Mouse (Mus musculus) heart, postnatal 0 days (tissue): ENCODE data around the gene Lcmt1. TPM values are rescaled to one million over a fixed set of nuclear protein-coding genes. Genes with fewer than 3 reads are reported as not detected.

Source experiments
- ATAC-seq: fragments of 200-750 bp; cut with Nextera tagmentation; 2 replicates; pipeline ENCODE4 v1.8.0; 2017; ENCODE audit warnings: low read depth, moderate number of reproducible peaks, moderate library complexity; ENCODE audit not compliant: insufficient read depth
- DNase-seq: peaks from one replicate; pipeline ENCODE4 v3.0.0-alpha.2; 2016; ENCODE audit warnings: low spot score
- H3K27ac ChIP-seq: fragments of 300-500 bp; sonication (generic); 2 replicates; pipeline ENCODE4 v1.5.1; 2014; ENCODE audit warnings: low read depth, mild to moderate bottlenecking
- H3K27me3 ChIP-seq: fragments of 300-500 bp; sonication (generic); 2 replicates; pipeline ENCODE4 v1.6.1; 2014; ENCODE audit warnings: low read length, mixed read lengths; ENCODE audit not compliant: control insufficient read depth, insufficient read depth
- H3K36me3 ChIP-seq: fragments of 300-500 bp; sonication (generic); replicated peaks from 2 replicates; pipeline ENCODE4 v1.6.1; 2014; ENCODE audit warnings: low read length, mixed read lengths; ENCODE audit not compliant: control insufficient read depth, insufficient read depth
- H3K4me1 ChIP-seq: fragments of 300-500 bp; sonication (generic); 2 replicates; pipeline ENCODE4 v1.6.1; 2014; ENCODE audit warnings: antibody characterized with exemption; ENCODE audit not compliant: control insufficient read depth, insufficient read depth
- H3K4me2 ChIP-seq: fragments of 300-500 bp; sonication (generic); 2 replicates; pipeline ENCODE4 v1.6.1; 2014; ENCODE audit warnings: low read depth, mild to moderate bottlenecking, low read length, moderate library complexity
- H3K4me3 ChIP-seq: fragments of 300-500 bp; sonication (generic); 2 replicates; pipeline ENCODE4 v1.5.1; 2014; ENCODE audit warnings: low read depth, low read length
- H3K9ac ChIP-seq: fragments of 300-500 bp; sonication (generic); replicated peaks from 2 replicates; pipeline ENCODE4 v1.6.1; 2014; ENCODE audit warnings: low read depth, low read length, mixed read lengths
- H3K9me3 ChIP-seq: fragments of 300-500 bp; sonication (generic); replicated peaks from 2 replicates; pipeline ENCODE4 v1.6.1; 2016; ENCODE audit warnings: low read length; ENCODE audit not compliant: control insufficient read depth
- CTCF ChIP-seq: IDR thresholded peaks from 2 replicates; pipeline ENCODE4 v1.5.1; 2016; ENCODE audit warnings: antibody characterized with exemption, control low read depth, low read depth
- EP300 ChIP-seq: IDR thresholded peaks from 2 replicates; pipeline ENCODE4 v1.6.1; 2016; ENCODE audit warnings: antibody characterized with exemption, low read depth
- WGBS: fragments of 180-500 bp; shearing (Covaris S2); extraction: QIAGEN DNeasy Blood & Tissue Kit; methylation state at CpG from one replicate; pipeline ENCODE4 v1.1.7; 2014; 5-methylcytosine and 5-hydroxymethylcytosine counted together
- polyA plus RNA-seq: library from polyadenylated mRNA; unstranded; fragments of >200 nt; fragmentation: Nextera tagmentation; extraction: Ambion mirVana; gene quantifications from 2 replicates; pipeline ENCODE4 v1.2.1, GENCODE M21; 2015
- total RNA-seq: library from RNA; depleted of rRNA; stranded (reverse); fragments of >200 nt; gene quantifications from 2 replicates; pipeline ENCODE4 v1.2.3, GENCODE M21; 2014; ENCODE audit warnings: low replicate concordance

Lcmt1 gene
- total and polyA plus RNA-seq, 2 experiments from 2014 or later: 12.4 to 36.2 TPM

DNA sequence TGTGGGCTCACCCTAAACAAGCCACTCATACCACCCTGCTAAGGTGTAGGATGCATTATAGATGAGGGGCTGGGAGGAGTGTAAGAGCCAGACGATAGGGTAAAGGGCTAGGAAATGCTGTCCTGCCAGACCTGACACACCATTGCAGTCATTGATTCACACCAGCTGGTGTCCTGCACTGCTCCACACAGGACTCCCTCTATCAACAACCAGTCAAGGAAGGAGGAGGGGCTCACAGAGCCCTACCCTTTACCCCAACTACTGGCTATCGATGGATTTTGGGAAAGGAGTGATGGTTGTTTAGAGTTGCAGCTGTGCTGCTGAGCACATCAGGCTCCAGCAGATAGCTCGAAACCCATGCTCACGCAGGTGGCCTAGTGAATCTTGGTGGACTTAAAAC lies 47.2 kb downstream of the Lcmt1 start:
- no peaks in the 10 kb centered on the region for H3K4me1 ChIP-seq
- no peak overlapping the region for H3K27ac ChIP-seq
- 69% methylated on average over 4 of the region's 4 CpGs for WGBS
- H3K4me3 ChIP-seq: no peak overlapping the region
- no peak overlapping the region for H3K9ac ChIP-seq
- TF ChIP-seq EP300 (no peak), CTCF (no peak)
- no peaks in the 10 kb centered on the region for H3K27me3 ChIP-seq
- ATAC-seq (no peak), DNase-seq (no peak)
- H3K4me2 ChIP-seq: no peak overlapping the region
- peaks cover 11% of the 10 kb centered on the region for H3K36me3 ChIP-seq
- no peaks in the 10 kb centered on the region for H3K9me3 ChIP-seq

DNA sequence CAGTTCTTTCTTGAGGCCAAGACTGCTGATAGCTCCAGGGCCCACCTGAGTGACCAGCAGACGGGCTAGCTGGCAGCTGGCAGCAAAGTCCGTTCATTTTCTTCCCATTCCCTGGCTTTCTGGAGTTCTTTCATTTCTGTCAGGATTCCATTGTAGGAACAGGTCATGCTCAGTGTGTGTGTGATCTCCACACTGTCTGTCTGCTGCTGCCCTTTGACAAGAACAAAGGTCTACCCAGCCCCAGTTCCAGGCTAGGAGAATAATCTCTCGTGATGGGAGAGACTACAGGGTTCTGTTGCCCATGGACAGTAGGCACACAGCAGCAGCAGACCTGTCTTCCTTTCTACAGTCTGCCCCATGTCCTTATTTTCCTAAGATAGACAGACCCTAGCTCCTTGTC lies 48.1 kb downstream of the Lcmt1 start:
- TF ChIP-seq CTCF: no peak
- no peak for TF ChIP-seq EP300
- H3K4me3 ChIP-seq: no peak overlapping the region
- H3K4me2 ChIP-seq: no peak overlapping the region
- no peaks in the 10 kb centered on the region for H3K4me1 ChIP-seq
- H3K9ac ChIP-seq: no peak overlapping the region
- H3K9me3 ChIP-seq: no peaks in the 10 kb centered on the region
- no peak overlapping the region for H3K27ac ChIP-seq
- ATAC-seq (no peak), DNase-seq (no peak)
- H3K27me3 ChIP-seq: no peaks in the 10 kb centered on the region
- peaks cover 19% of the 10 kb centered on the region for H3K36me3 ChIP-seq
- WGBS: 84% methylated on average over 3 of the region's 3 CpGs

GRCm38 (mm10) chr7:123419984-123420383 lies 50.4 kb downstream of the Lcmt1 start:
- no peaks in the 10 kb centered on the region for H3K4me1 ChIP-seq
- H3K27ac ChIP-seq: no peak overlapping the region
- H3K9ac ChIP-seq: no peak overlapping the region
- DNase-seq (no peak), ATAC-seq (no peak)
- no peak overlapping the region for H3K4me2 ChIP-seq
- H3K27me3 ChIP-seq: no peaks in the 10 kb centered on the region
- peaks cover 27% of the 10 kb centered on the region for H3K36me3 ChIP-seq
- H3K4me3 ChIP-seq: no peak overlapping the region
- 99% methylated on average over 4 of the region's 4 CpGs for WGBS
- no peaks in the 10 kb centered on the region for H3K9me3 ChIP-seq
- TF ChIP-seq EP300 (no peak), CTCF (no peak)

- Histone ChIP-seq H3K36me3 (peaks cover 27% of the 10 kb centered on the region), H3K27ac (no peak overlapping the region), H3K27me3 (no peaks in the 10 kb centered on the region), H3K9me3 (no peaks in the 10 kb centered on the region), H3K4me1 (no peaks in the 10 kb centered on the region; the same call in 1 of the 2 replicates), H3K9ac (no peak overlapping the region), H3K4me2 (no peak overlapping the region), H3K4me3 (no peak overlapping the region)
- TF ChIP-seq CTCF (no peak), EP300 (no peak)
- 84% methylated on average over 3 of the region's 3 CpGs for WGBS
- ATAC-seq: no peak
- DNase-seq: no peak
Measured at GRCm38 (mm10) chr7:123421958-123422357, 52.4 kb downstream of the Lcmt1 start.

GRCm38 (mm10) chr7:123424281-123424680 lies 54.7 kb downstream of the Lcmt1 start:
- Histone ChIP-seq H3K9ac (no peak overlapping the region), H3K27me3 (no peaks in the 10 kb centered on the region), H3K36me3 (peaks cover 29% of the 10 kb centered on the region), H3K4me3 (no peak overlapping the region), H3K9me3 (no peaks in the 10 kb centered on the region), H3K4me2 (no peak overlapping the region), H3K4me1 (no peaks in the 10 kb centered on the region; the same call in 1 of the 2 replicates), H3K27ac (no peak overlapping the region)
- DNase-seq (no peak), ATAC-seq (no peak)
- WGBS: 89% methylated on average over 6 of the region's 6 CpGs
- TF ChIP-seq CTCF: no peak
- TF ChIP-seq EP300: no peak

- peak; percentile 33 for ATAC-seq
- Histone ChIP-seq H3K4me3 (no peak overlapping the region), H3K4me2 (no peak overlapping the region), H3K27ac (no peak overlapping the region), H3K36me3 (peaks cover 28% of the 10 kb centered on the region), H3K9me3 (no peaks in the 10 kb centered on the region), H3K27me3 (no peaks in the 10 kb centered on the region), H3K4me1 (no peaks in the 10 kb centered on the region; the same call in 1 of the 2 replicates), H3K9ac (no peak overlapping the region)
- no peak for DNase-seq
- 66% methylated on average over 6 of the region's 6 CpGs for WGBS
- TF ChIP-seq EP300 (no peak), CTCF (no peak)
Measured at GRCm38 (mm10) chr7:123425134-123425757, 55.7 kb downstream of the Lcmt1 start.
